In the genomic region with DNA sequence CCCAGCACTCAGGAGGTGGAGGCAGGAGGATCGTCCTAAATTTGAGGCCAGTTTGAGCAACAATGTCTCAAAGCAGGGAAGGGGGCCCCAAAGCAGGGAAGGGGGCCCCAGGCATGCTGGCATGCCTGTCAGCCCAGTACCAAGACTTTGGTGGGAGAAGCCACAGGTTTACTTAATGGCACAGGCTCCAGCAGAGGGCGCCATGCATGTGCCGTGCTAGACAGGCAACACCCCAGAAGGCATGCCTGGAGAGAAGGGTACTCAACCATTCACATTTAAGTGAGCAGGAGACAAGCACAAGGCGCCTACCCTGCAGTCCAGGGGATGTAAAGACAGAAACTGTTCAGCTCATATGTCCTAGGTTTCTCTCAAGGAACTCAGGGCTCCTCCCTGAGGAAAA, we compare ENCODE assay signal across 8 mouse cellular contexts. TPM values are rescaled to one million over a fixed set of nuclear protein-coding genes. Genes with fewer than 3 reads are reported as not detected.
A peak's percentile ranks its signal among the peaks of the same experiment; 100 is the strongest.
DNase-seq lines count a peak whose midpoint lies in the region; ATAC-seq and TF ChIP-seq lines count a peak whose summit lies in the region.
"Had no signal": no experiment of that assay in that cellular context is flagged by ENCODE, and none has a peak within 500 bp of the region (broad histone marks: within the 10 kb centered on the region; RNA-seq: fewer than 3 reads in every experiment).

No protein-coding gene starts in this region.

- peak; percentile 90 to 95 (median 91) for TF ChIP-seq CTCF in MEL (IDR thresholded peaks at IDR 0.05 in 2 of 3, conservative IDR thresholded peaks at IDR 0.05 in 1 of 3; ENCODE audit: control insufficient read depth in 1 of 3, insufficient read depth in 1 of 3, low read depth in 2 of 3, low read length in 3 of 3, poor library complexity in 1 of 3, severe bottlenecking in 1 of 3)
- TF ChIP-seq CTCF in midbrain, postnatal 0 days (IDR thresholded peaks at IDR 0.05) = peak; percentile 81

- DNase-seq in MEL (ENCODE audit: low read depth, low spot score) = peak; percentile 87
- DNase-seq in adrenal gland, postnatal 36 days = peak; percentile 88 to 91
- peak; percentile 76 to 86 for DNase-seq in heart, postnatal 36 days
- peak; percentile 53 to 65 for DNase-seq in left cerebral cortex, postnatal 36 days (ENCODE audit: low spot score in 2 of 2)
- DNase-seq in midbrain, postnatal 0 days (ENCODE audit: low spot score) = peak; percentile 84
- DNase-seq in splenic B cell, adult 2 months (ENCODE audit: low read depth, low spot score) = peak; percentile 89

- peak; percentile 55 for TF ChIP-seq RAD21 in MEL (IDR thresholded peaks at IDR 0.05; ENCODE audit: low read depth, low read length)

- H3K9ac ChIP-seq in MEL (ENCODE audit: control insufficient read depth, low read depth, low read length, poor library complexity, severe bottlenecking) = no peak overlapping the region
- peak overlapping the region; percentile 2; the same call in 1 of the 2 replicates for H3K9ac ChIP-seq in embryonic facial prominence, embryonic 12.5 days
- H3K9ac ChIP-seq in midbrain, postnatal 0 days (replicated peaks; ENCODE audit: low read length, poor library complexity, severe bottlenecking) = no peak overlapping the region
- H3K9ac ChIP-seq: limb, embryonic 15.5 days had no signal

- WGBS in embryonic facial prominence, embryonic 12.5 days = 13% methylated on average over 4 of the region's 4 CpGs
- WGBS in midbrain, postnatal 0 days = 0% methylated on average over 4 of the region's 4 CpGs

- ATAC-seq in embryonic facial prominence, embryonic 12.5 days (ENCODE audit: insufficient number of reproducible peaks, insufficient read depth, low FRiP score, low TSS enrichment) = no peak
- no peak for ATAC-seq in midbrain, postnatal 0 days (ENCODE audit: low FRiP score)

- peaks cover 0 to 4% of the 10 kb centered on the region in 2 experiments; a peak in 1 of 4 replicates for H3K4me1 ChIP-seq in MEL (ENCODE audit: control insufficient read depth in 1 of 2, insufficient read depth in 2 of 2, low read length in 2 of 2)
- no peaks in the 10 kb centered on the region for H3K4me1 ChIP-seq in embryonic facial prominence, embryonic 12.5 days
- H3K4me1 ChIP-seq in midbrain, postnatal 0 days (ENCODE audit: insufficient read depth, low read length) = no peaks in the 10 kb centered on the region

- intact Hi-C loops in heart, postnatal 36 days (cut with DNase I) = loop anchor here (2.0 to 5.0 kb wide), 3 partner anchors 35 to 120 kb away; partner anchors contain the start of gene Pkn3
- intact Hi-C loops in left cerebral cortex, postnatal 36 days (cut with DNase I) = no loop called here

- H3K27ac ChIP-seq in MEL (ENCODE audit: control insufficient read depth, low read depth, low read length) = no peak overlapping the region
- H3K27ac ChIP-seq in embryonic facial prominence, embryonic 12.5 days = no peak overlapping the region
- no peak overlapping the region for H3K27ac ChIP-seq in midbrain, postnatal 0 days (ENCODE audit: low read depth, low read length)
- H3K27ac ChIP-seq: limb, embryonic 15.5 days had no signal

- no peaks in the 10 kb centered on the region for H3K9me3 ChIP-seq in MEL (replicated peaks; ENCODE audit: insufficient read depth, low read length)
- H3K9me3 ChIP-seq in embryonic facial prominence, embryonic 12.5 days = no peaks in the 10 kb centered on the region
- H3K9me3 ChIP-seq in midbrain, postnatal 0 days (ENCODE audit: low read length) = no peaks in the 10 kb centered on the region
- H3K9me3 ChIP-seq: limb, embryonic 15.5 days had no signal

- H3K36me3 ChIP-seq in MEL (ENCODE audit: control insufficient read depth in 1 of 2, insufficient read depth in 2 of 2, low read length in 2 of 2) = peaks cover 0 to 3% of the 10 kb centered on the region in 2 experiments; a peak in 2 of 4 replicates
- H3K36me3 ChIP-seq in embryonic facial prominence, embryonic 12.5 days = peaks cover 21% of the 10 kb centered on the region
- H3K36me3 ChIP-seq in midbrain, postnatal 0 days (ENCODE audit: insufficient read depth, low read length) = peaks cover 16% of the 10 kb centered on the region
- no peaks in the 10 kb centered on the region for H3K36me3 ChIP-seq in splenic B cell, adult 2 months (ENCODE audit: control insufficient read depth, insufficient read depth, low read length, poor library complexity, severe bottlenecking)

- H3K79me2 ChIP-seq in MEL (ENCODE audit: control insufficient read depth, insufficient read depth, low read length, poor library complexity) = peaks cover 4% of the 10 kb centered on the region; the same call in 1 of the 2 replicates

- H3K27me3 ChIP-seq in MEL (ENCODE audit: control insufficient read depth in 1 of 2, insufficient read depth in 2 of 2, low read length in 2 of 2) = no peaks in the 10 kb centered on the region
- H3K27me3 ChIP-seq in embryonic facial prominence, embryonic 12.5 days = no peaks in the 10 kb centered on the region
- H3K27me3 ChIP-seq in midbrain, postnatal 0 days (ENCODE audit: insufficient read depth, low read length) = no peaks in the 10 kb centered on the region
- H3K27me3 ChIP-seq in splenic B cell, adult 2 months (ENCODE audit: control insufficient read depth, insufficient read depth, low read length, poor library complexity, severe bottlenecking) = no peaks in the 10 kb centered on the region
- H3K27me3 ChIP-seq: limb, embryonic 15.5 days had no signal

- no peak for TF ChIP-seq POLR2A in MEL (IDR thresholded peaks at IDR 0.05; ENCODE audit: control insufficient read depth in 1 of 2, insufficient read depth in 1 of 2, low read depth in 1 of 2, low read length in 2 of 2, poor library complexity in 1 of 2)

- no peak overlapping the region for H3K4me3 ChIP-seq in MEL (ENCODE audit: control insufficient read depth in 1 of 2, insufficient read depth in 1 of 2, low read depth in 2 of 2, low read length in 2 of 2)
- no peak overlapping the region for H3K4me3 ChIP-seq in embryonic facial prominence, embryonic 12.5 days
- no peak overlapping the region for H3K4me3 ChIP-seq in midbrain, postnatal 0 days (ENCODE audit: low read depth, low read length)
- H3K4me3 ChIP-seq: limb, embryonic 15.5 days had no signal

- no peak overlapping the region for H3K4me2 ChIP-seq in embryonic facial prominence, embryonic 12.5 days (replicated peaks)
- no peak overlapping the region for H3K4me2 ChIP-seq in midbrain, postnatal 0 days (ENCODE audit: low read depth, low read length, poor library complexity, severe bottlenecking)
- H3K4me2 ChIP-seq: limb, embryonic 15.5 days had no signal

- no peak for TF ChIP-seq EP300 in MEL (IDR thresholded peaks at IDR 0.05; ENCODE audit: low read depth in 1 of 2, low read length in 2 of 2)

TF ChIP-seq in MEL, 35 proteins besides CTCF, POLR2A, EP300 and RAD21 (continues in another document):
- TF ChIP-seq SMC3 (IDR thresholded peaks at IDR 0.05; ENCODE audit: low read depth, low read length) = peak; percentile 79
- TF ChIP-seq ZC3H11A (IDR thresholded peaks at IDR 0.05; ENCODE audit: low read depth, low read length) = peak; percentile 47
- 0 out of 2 replicates have a peak, but pooled peaks have one; percentile 46 for TF ChIP-seq MYC (IDR thresholded peaks at IDR 0.05; ENCODE audit: low read depth, low read length)
- no peak for TF ChIP-seq USF2 (IDR thresholded peaks at IDR 0.05; ENCODE audit: borderline replicate concordance in 1 of 2, insufficient read depth in 1 of 2, low read depth in 1 of 2, low read length in 2 of 2)

RNA-seq across cellular contexts. Expression of gene Wdr34, which starts 6.2 kb away (rescaled TPM):
- total RNA-seq in MEL (2012; rRNA removed) = 49.3 and 53.1 TPM in 2 replicates
- 10 to 100 TPM in 1 of 2 experiments, not detected in 1; 78.3 TPM for polyA plus RNA-seq in MEL (2012; ENCODE audit: insufficient read depth in 1 of 2, insufficient read length in 2 of 2, low read depth in 1 of 2, low replicate concordance in 2 of 2, missing spikeins in 1 of 2)
- total RNA-seq in adrenal gland, postnatal 36 days (2021) = 10 to 100 TPM; 15.8 to 20.9 TPM
- polyA plus RNA-seq in embryonic facial prominence, embryonic 12.5 days (2016; fragmentation: Nextera tagmentation; extraction: Ambion mirVana) = 43.9 and 46.0 TPM in 2 replicates
- total RNA-seq in heart, postnatal 36 days (2021) = 1 to 10 TPM; 6.4 to 8.2 TPM
- total RNA-seq in left cerebral cortex, postnatal 36 days (2021) = 10 to 100 TPM; 38.6 to 40.8 TPM
- total RNA-seq in midbrain, postnatal 0 days (2014; rRNA removed) = 87.3 and 96.1 TPM in 2 replicates
- polyA plus RNA-seq in midbrain, postnatal 0 days (2015; fragmentation: Nextera tagmentation; extraction: Ambion mirVana) = 76.2 and 82.7 TPM in 2 replicates

RNA-seq across cellular contexts. Expression of gene Set, which starts 14.7 kb away (rescaled TPM):
- total RNA-seq in MEL (2012; rRNA removed) = 580 and 633 TPM in 2 replicates
- 100 to 1,000 TPM; 250 to 973 TPM for polyA plus RNA-seq in MEL (2012; ENCODE audit: insufficient read depth in 1 of 2, insufficient read length in 2 of 2, low read depth in 1 of 2, low replicate concordance in 2 of 2, missing spikeins in 1 of 2)
- total RNA-seq in adrenal gland, postnatal 36 days (2021) = 100 to 1,000 TPM; 255 to 277 TPM
- polyA plus RNA-seq in embryonic facial prominence, embryonic 12.5 days (2016; fragmentation: Nextera tagmentation; extraction: Ambion mirVana) = 644 and 679 TPM in 2 replicates
- total RNA-seq in heart, postnatal 36 days (2021) = 100 to 1,000 TPM in 1 of 2 experiments, 10 to 100 TPM in 1; 87.1 to 103 TPM
- 100 to 1,000 TPM; 180 to 185 TPM for total RNA-seq in left cerebral cortex, postnatal 36 days (2021)
- 190 and 269 TPM in 2 replicates for total RNA-seq in midbrain, postnatal 0 days (2014; rRNA removed)
- polyA plus RNA-seq in midbrain, postnatal 0 days (2015; fragmentation: Nextera tagmentation; extraction: Ambion mirVana) = 302 and 345 TPM in 2 replicates

RNA-seq across cellular contexts. Expression of gene Pkn3, which starts 35.0 kb away (rescaled TPM):
- total RNA-seq in MEL (2012; rRNA removed) = 2.0 and 2.9 TPM in 2 replicates
- polyA plus RNA-seq in MEL (2012; ENCODE audit: insufficient read depth in 1 of 2, insufficient read length in 2 of 2, low read depth in 1 of 2, low replicate concordance in 2 of 2, missing spikeins in 1 of 2) = 1 to 10 TPM in 1 of 2 experiments, not detected in 1; 5.8 TPM
- total RNA-seq in adrenal gland, postnatal 36 days (2021) = 1 to 10 TPM; 5.5 to 6.3 TPM
- 9.3 and 11.6 TPM in 2 replicates for polyA plus RNA-seq in embryonic facial prominence, embryonic 12.5 days (2016; fragmentation: Nextera tagmentation; extraction: Ambion mirVana)
- 10 to 100 TPM in 1 of 2 experiments, 1 to 10 TPM in 1; 8.3 to 11.5 TPM for total RNA-seq in heart, postnatal 36 days (2021)
- 1 to 10 TPM; 1.1 to 2.9 TPM for total RNA-seq in left cerebral cortex, postnatal 36 days (2021)
- total RNA-seq in midbrain, postnatal 0 days (2014; rRNA removed) = 1.7 and 2.4 TPM in 2 replicates
- 0.73 and 1.2 TPM in 2 replicates for polyA plus RNA-seq in midbrain, postnatal 0 days (2015; fragmentation: Nextera tagmentation; extraction: Ambion mirVana)

RNA-seq across cellular contexts. Expression of gene Zdhhc12, which starts 51.0 kb away (rescaled TPM):
- 22.6 and 25.1 TPM in 2 replicates for total RNA-seq in MEL (2012; rRNA removed)
- 10 to 100 TPM in 1 of 2 experiments, not detected in 1; 42.1 TPM for polyA plus RNA-seq in MEL (2012; ENCODE audit: insufficient read depth in 1 of 2, insufficient read length in 2 of 2, low read depth in 1 of 2, low replicate concordance in 2 of 2, missing spikeins in 1 of 2)
- total RNA-seq in adrenal gland, postnatal 36 days (2021) = 10 to 100 TPM; 16.2 to 25.8 TPM
- 26.8 and 27.7 TPM in 2 replicates for polyA plus RNA-seq in embryonic facial prominence, embryonic 12.5 days (2016; fragmentation: Nextera tagmentation; extraction: Ambion mirVana)
- 1 to 10 TPM; 4.1 to 4.7 TPM for total RNA-seq in heart, postnatal 36 days (2021)
- total RNA-seq in left cerebral cortex, postnatal 36 days (2021) = 1 to 10 TPM; 7.2 to 8.6 TPM
- 17.7 and 30.7 TPM in 2 replicates for total RNA-seq in midbrain, postnatal 0 days (2014; rRNA removed)
- polyA plus RNA-seq in midbrain, postnatal 0 days (2015; fragmentation: Nextera tagmentation; extraction: Ambion mirVana) = 23.8 and 28.9 TPM in 2 replicates
